Mouse (Mus musculus): ENCODE measurements around the gene Ifrd1. TPM values are rescaled to one million over a fixed set of nuclear protein-coding genes. Genes with fewer than 3 reads are reported as not detected.

Ifrd1 gene
- polyA plus RNA-seq, 1 experiment from 2014 or later, result 188 TPM

- H3K27me3 ChIP-seq (replicated peaks; ENCODE audit: control insufficient read depth, insufficient read depth, low read length), result no peaks in the 10 kb centered on the region
- no peaks in the 10 kb centered on the region for H3K36me3 ChIP-seq (ENCODE audit: control insufficient read depth, insufficient read depth, low read length)
- no peak overlapping the region for H3K4me3 ChIP-seq (ENCODE audit: low read depth, low read length)
- 92% methylated on average over 9 of the region's 9 CpGs for WGBS
- no peaks in the 10 kb centered on the region for H3K9me3 ChIP-seq (replicated peaks; ENCODE audit: control insufficient read depth, low read length)
- H3K4me2 ChIP-seq (ENCODE audit: low read length), result no peak overlapping the region
- H3K9ac ChIP-seq (ENCODE audit: low read length), result no peak overlapping the region
- H3K4me1 ChIP-seq (ENCODE audit: control insufficient read depth, insufficient read depth, low read length), result peaks cover 20% of the 10 kb centered on the region
- DNase-seq (ENCODE audit: low spot score), result no peak
- H3K27ac ChIP-seq (ENCODE audit: low read depth, low read length), result no peak overlapping the region
- no peak for ATAC-seq
These were observed 24.0 kb downstream of the Ifrd1 start for GRCm38 (mm10) chr12:40224171-40224880.

- H3K9ac ChIP-seq (ENCODE audit: low read length), result peak overlapping the region; percentile 57
- ATAC-seq, result no peak
- no peak for DNase-seq (ENCODE audit: low spot score)
- no peaks in the 10 kb centered on the region for H3K27me3 ChIP-seq (replicated peaks; ENCODE audit: control insufficient read depth, insufficient read depth, low read length)
- H3K9me3 ChIP-seq (replicated peaks; ENCODE audit: control insufficient read depth, low read length), result no peaks in the 10 kb centered on the region
- H3K36me3 ChIP-seq (ENCODE audit: control insufficient read depth, insufficient read depth, low read length), result no peaks in the 10 kb centered on the region
- H3K4me3 ChIP-seq (ENCODE audit: low read depth, low read length), result peak overlapping the region; percentile 98
- H3K4me1 ChIP-seq (ENCODE audit: control insufficient read depth, insufficient read depth, low read length), result peaks cover 20% of the 10 kb centered on the region
- 0 out of 2 replicates have a peak overlapping the region, but pooled peaks have one; percentile 27 for H3K27ac ChIP-seq (ENCODE audit: low read depth, low read length)
- peak overlapping the region; percentile 65 for H3K4me2 ChIP-seq (ENCODE audit: low read length)
- 65% methylated on average over 10 of the region's 10 CpGs for WGBS
These were observed 24.6 kb downstream of the Ifrd1 start for GRCm38 (mm10) chr12:40223676-40224075.

GRCm38 (mm10) chr12:40223082-40223619 is 25.2 kb downstream of the Ifrd1 start:
- DNase-seq (ENCODE audit: low spot score) (peak; percentile 99), ATAC-seq (peak; percentile 98)
- no peaks in the 10 kb centered on the region for H3K9me3 ChIP-seq (replicated peaks; ENCODE audit: control insufficient read depth, low read length)
- H3K4me3 ChIP-seq (ENCODE audit: low read depth, low read length), result peak overlapping the region; percentile 98
- H3K4me2 ChIP-seq (ENCODE audit: low read length), result peak overlapping the region; percentile 69
- peak overlapping the region; percentile 93 for H3K9ac ChIP-seq (ENCODE audit: low read length)
- H3K27ac ChIP-seq (ENCODE audit: low read depth, low read length), result peak overlapping the region; percentile 91
- H3K36me3 ChIP-seq (ENCODE audit: control insufficient read depth, insufficient read depth, low read length), result peaks cover 1% of the 10 kb centered on the region; the same call in 1 of the 2 replicates
- H3K27me3 ChIP-seq (replicated peaks; ENCODE audit: control insufficient read depth, insufficient read depth, low read length), result no peaks in the 10 kb centered on the region
- H3K4me1 ChIP-seq (ENCODE audit: control insufficient read depth, insufficient read depth, low read length), result peaks cover 20% of the 10 kb centered on the region
- WGBS, result 0% methylated on average over 47 of the region's 47 CpGs

GRCm38 (mm10) chr12:40222251-40223081 is 25.8 kb downstream of the Ifrd1 start:
- ATAC-seq (peak; percentile 95), DNase-seq (ENCODE audit: low spot score) (peak; percentile 98)
- H3K4me1 ChIP-seq (ENCODE audit: control insufficient read depth, insufficient read depth, low read length), result peaks cover 20% of the 10 kb centered on the region
- H3K27me3 ChIP-seq (replicated peaks; ENCODE audit: control insufficient read depth, insufficient read depth, low read length), result no peaks in the 10 kb centered on the region
- H3K36me3 ChIP-seq (ENCODE audit: control insufficient read depth, insufficient read depth, low read length), result peaks cover 5% of the 10 kb centered on the region; the same call in 1 of the 2 replicates
- H3K9ac ChIP-seq (ENCODE audit: low read length), result peak overlapping the region; percentile 93
- H3K9me3 ChIP-seq (replicated peaks; ENCODE audit: control insufficient read depth, low read length), result no peaks in the 10 kb centered on the region
- H3K4me3 ChIP-seq (ENCODE audit: low read depth, low read length), result peak overlapping the region; percentile 98
- H3K4me2 ChIP-seq (ENCODE audit: low read length), result peak overlapping the region; percentile 69
- H3K27ac ChIP-seq (ENCODE audit: low read depth, low read length), result peak overlapping the region; percentile 91
- under 1% methylated on average over 73 of the region's 81 CpGs for WGBS

- ATAC-seq (no peak), DNase-seq (ENCODE audit: low spot score) (no peak)
- Histone ChIP-seq H3K27ac (ENCODE audit: low read depth, low read length) (no peak overlapping the region), H3K27me3 (replicated peaks; ENCODE audit: control insufficient read depth, insufficient read depth, low read length) (no peaks in the 10 kb centered on the region), H3K4me2 (ENCODE audit: low read length) (peak overlapping the region; percentile 69), H3K9ac (ENCODE audit: low read length) (peak overlapping the region; percentile 93), H3K9me3 (replicated peaks; ENCODE audit: control insufficient read depth, low read length) (no peaks in the 10 kb centered on the region), H3K4me1 (ENCODE audit: control insufficient read depth, insufficient read depth, low read length) (peaks cover 20% of the 10 kb centered on the region), H3K36me3 (ENCODE audit: control insufficient read depth, insufficient read depth, low read length) (peaks cover 9% of the 10 kb centered on the region), H3K4me3 (ENCODE audit: low read depth, low read length) (peak overlapping the region; percentile 98)
- 13% methylated on average over 5 of the region's 5 CpGs for WGBS
These were observed 26.7 kb downstream of the Ifrd1 start for GRCm38 (mm10) chr12:40221611-40222010.

- 35% methylated on average over 3 of the region's 3 CpGs for WGBS
- Histone ChIP-seq H3K9me3 (replicated peaks; ENCODE audit: control insufficient read depth, low read length) (no peaks in the 10 kb centered on the region), H3K27ac (ENCODE audit: low read depth, low read length) (no peak overlapping the region), H3K36me3 (ENCODE audit: control insufficient read depth, insufficient read depth, low read length) (peaks cover 15% of the 10 kb centered on the region), H3K4me1 (ENCODE audit: control insufficient read depth, insufficient read depth, low read length) (peaks cover 20% of the 10 kb centered on the region), H3K4me2 (ENCODE audit: low read length) (peak overlapping the region; percentile 69), H3K4me3 (ENCODE audit: low read depth, low read length) (peak overlapping the region; percentile 98), H3K27me3 (replicated peaks; ENCODE audit: control insufficient read depth, insufficient read depth, low read length) (no peaks in the 10 kb centered on the region), H3K9ac (ENCODE audit: low read length) (peak overlapping the region; percentile 93; the same call in 1 of the 2 replicates)
- ATAC-seq (no peak), DNase-seq (ENCODE audit: low spot score) (no peak)
These were observed 27.4 kb downstream of the Ifrd1 start for GRCm38 (mm10) chr12:40220896-40221295.

- Histone ChIP-seq H3K4me1 (ENCODE audit: control insufficient read depth, insufficient read depth, low read length) (peaks cover 20% of the 10 kb centered on the region), H3K9ac (ENCODE audit: low read length) (peak overlapping the region; percentile 0; the same call in 1 of the 2 replicates), H3K36me3 (ENCODE audit: control insufficient read depth, insufficient read depth, low read length) (peaks cover 23% of the 10 kb centered on the region), H3K27ac (ENCODE audit: low read depth, low read length) (no peak overlapping the region), H3K27me3 (replicated peaks; ENCODE audit: control insufficient read depth, insufficient read depth, low read length) (no peaks in the 10 kb centered on the region), H3K9me3 (replicated peaks; ENCODE audit: control insufficient read depth, low read length) (no peaks in the 10 kb centered on the region), H3K4me2 (ENCODE audit: low read length) (peak overlapping the region; percentile 69), H3K4me3 (ENCODE audit: low read depth, low read length) (no peak overlapping the region)
- WGBS, result 37% methylated on average over 3 of the region's 3 CpGs
- ATAC-seq, result no peak
- DNase-seq (ENCODE audit: low spot score), result peak; percentile 33
These were observed 28.2 kb downstream of the Ifrd1 start for GRCm38 (mm10) chr12:40220001-40220570.

- no peak overlapping the region for H3K9ac ChIP-seq (ENCODE audit: low read length)
- no peak overlapping the region for H3K4me3 ChIP-seq (ENCODE audit: low read depth, low read length)
- DNase-seq (ENCODE audit: low spot score) (no peak), ATAC-seq (no peak)
- H3K27me3 ChIP-seq (replicated peaks; ENCODE audit: control insufficient read depth, insufficient read depth, low read length), result no peaks in the 10 kb centered on the region
- peaks cover 38% of the 10 kb centered on the region for H3K36me3 ChIP-seq (ENCODE audit: control insufficient read depth, insufficient read depth, low read length)
- H3K4me1 ChIP-seq (ENCODE audit: control insufficient read depth, insufficient read depth, low read length), result peaks cover 17% of the 10 kb centered on the region
- H3K9me3 ChIP-seq (replicated peaks; ENCODE audit: control insufficient read depth, low read length), result no peaks in the 10 kb centered on the region
- 69% methylated on average over 2 of the region's 2 CpGs for WGBS
- no peak overlapping the region for H3K27ac ChIP-seq (ENCODE audit: low read depth, low read length)
- H3K4me2 ChIP-seq (ENCODE audit: low read length), result no peak overlapping the region
These were observed 29.8 kb downstream of the Ifrd1 start for GRCm38 (mm10) chr12:40218430-40218945.

Measured in forebrain, embryonic 14.5 days (tissue).